Mouse (Mus musculus) midbrain, embryonic 14.5 days (tissue): ENCODE results near the gene Olfr1045. TPM values are rescaled to one million over a fixed set of nuclear protein-coding genes. Genes with fewer than 3 reads are reported as not detected.

ENCODE experiments used
- ATAC-seq: fragments of 200-750 bp; cut with Nextera tagmentation; 2 replicates; pipeline ENCODE4 v1.8.0; 2017; ENCODE audit warnings: moderate number of reproducible peaks, moderate library complexity; ENCODE audit not compliant: low FRiP score, low TSS enrichment
- DNase-seq: peaks from one replicate; pipeline ENCODE4 v3.0.0-alpha.2; 2015
- H3K27ac ChIP-seq: fragments of 300-500 bp; sonication (generic); replicated peaks from 2 replicates; pipeline ENCODE4 v1.5.1; 2014; ENCODE audit warnings: mild to moderate bottlenecking, low read depth, low read length, moderate library complexity
- H3K27me3 ChIP-seq: fragments of 300-500 bp; sonication (generic); 2 replicates; pipeline ENCODE4 v1.6.1; 2014; ENCODE audit warnings: low read length, control low read depth, mixed read lengths; ENCODE audit not compliant: control insufficient read depth, insufficient read depth
- H3K36me3 ChIP-seq: fragments of 300-500 bp; sonication (generic); 2 replicates; pipeline ENCODE4 v1.6.1; 2014; ENCODE audit warnings: low read length, control low read depth; ENCODE audit not compliant: control insufficient read depth, insufficient read depth
- H3K4me1 ChIP-seq: fragments of 300-500 bp; sonication (generic); 2 replicates; pipeline ENCODE4 v1.6.1; 2014; ENCODE audit warnings: mild to moderate bottlenecking, antibody characterized with exemption, low read length, control low read depth; ENCODE audit not compliant: control insufficient read depth, insufficient read depth
- H3K4me2 ChIP-seq: fragments of 300-500 bp; sonication (generic); 2 replicates; pipeline ENCODE4 v1.6.1; 2014; ENCODE audit warnings: mild to moderate bottlenecking, low read length, moderate library complexity
- H3K4me3 ChIP-seq: fragments of 300-500 bp; sonication (generic); replicated peaks from 2 replicates; pipeline ENCODE4 v1.5.1; 2014; ENCODE audit warnings: low read depth, low read length
- H3K9ac ChIP-seq: fragments of 300-500 bp; sonication (generic); replicated peaks from 2 replicates; pipeline ENCODE4 v1.6.1; 2014; ENCODE audit warnings: mild to moderate bottlenecking, low read length, moderate library complexity
- H3K9me3 ChIP-seq: fragments of 300-500 bp; sonication (generic); 2 replicates; pipeline ENCODE4 v1.6.1; 2016; ENCODE audit warnings: low read length, control low read depth, mixed read lengths; ENCODE audit not compliant: control insufficient read depth
- WGBS: fragments of 180-500 bp; shearing (Covaris S2); extraction: QIAGEN DNeasy Blood & Tissue Kit; methylation state at CpG from one replicate; pipeline ENCODE4 v1.1.7; 2014; 5-methylcytosine and 5-hydroxymethylcytosine counted together
- polyA plus RNA-seq: library from polyadenylated mRNA; unstranded; fragments of >200 nt; fragmentation: Nextera tagmentation; extraction: Ambion mirVana; gene quantifications from 2 replicates; pipeline ENCODE4 v1.2.1, GENCODE M21; 2014

The Olfr1045 gene
- polyA plus RNA-seq, 1 experiment from 2014 or later, result not detected

- 93% methylated on average over 2 of the region's 2 CpGs for WGBS
- Histone ChIP-seq H3K9me3 (no peaks in the 10 kb centered on the region), H3K4me2 (no peak within 1 kb of the TSS), H3K4me1 (no peaks in the 10 kb centered on the region), H3K27ac (no peak within 1 kb of the TSS), H3K4me3 (no peak within 1 kb of the TSS), H3K27me3 (no peaks in the 10 kb centered on the region), H3K36me3 (no peaks in the 10 kb centered on the region), H3K9ac (no peak within 1 kb of the TSS)
- DNase-seq (no peak), ATAC-seq (no peak)
These were observed 35.4 kb downstream of the Olfr1045 start, which contains the start of gene Olfr1043 for GRCm38 (mm10) chr2:86167422-86167821. TSS of gene Olfr1043 (minus strand) at chr2:86167522.

DNA sequence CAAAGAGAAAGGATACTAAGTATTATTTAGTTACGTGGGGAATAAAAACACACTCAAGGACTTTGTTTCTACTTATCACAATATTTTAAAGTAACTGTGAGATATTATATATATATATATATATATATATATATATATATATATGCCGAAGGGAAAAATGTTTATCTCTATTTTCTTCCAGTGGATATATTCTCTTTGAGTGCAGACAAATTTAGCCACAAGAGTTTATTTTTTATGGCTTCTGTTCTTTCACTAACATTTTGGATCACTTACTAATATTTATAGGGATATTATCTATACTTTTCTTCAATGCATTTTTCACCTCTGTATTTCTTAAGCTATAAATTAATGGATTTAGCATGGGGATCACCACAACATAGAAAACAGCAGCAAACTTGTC lies 41.1 kb downstream of the Olfr1045 start, which contains the start of gene Olfr1042:
Olfr1042 (minus strand) TSS at position 101 of the 400 bp plus-strand sequence.
- no peak for ATAC-seq
- Histone ChIP-seq H3K4me3 (no peak within 1 kb of the TSS), H3K9ac (no peak within 1 kb of the TSS), H3K4me1 (no peaks in the 10 kb centered on the region), H3K9me3 (no peaks in the 10 kb centered on the region), H3K27ac (no peak within 1 kb of the TSS), H3K27me3 (no peaks in the 10 kb centered on the region), H3K4me2 (no peak within 1 kb of the TSS), H3K36me3 (no peaks in the 10 kb centered on the region)
- 95% methylated on average over 2 of the region's 2 CpGs for WGBS
- no peak for DNase-seq

DNA sequence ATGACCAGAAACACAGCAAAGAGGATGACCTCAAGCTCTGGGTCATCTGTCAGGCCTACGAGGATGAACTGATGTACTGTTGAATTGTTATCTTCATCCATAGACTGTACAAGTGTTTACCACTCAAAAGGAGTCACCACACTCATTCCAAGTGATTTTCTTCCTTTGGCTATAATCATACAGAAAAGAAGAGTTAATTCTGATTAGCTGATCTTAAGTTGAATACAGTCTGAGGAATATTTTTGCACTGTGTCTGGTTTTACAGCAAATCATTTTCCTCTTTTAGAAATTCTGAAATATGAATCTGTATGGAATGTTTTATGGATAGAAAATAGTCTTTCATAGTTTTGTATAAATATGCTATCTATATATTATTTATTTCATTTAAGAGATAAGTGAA lies 56.2 kb downstream of the Olfr1045 start, which contains the start of gene Olfr1040:
Olfr1040 (minus strand) TSS at position 101 of the 400 bp plus-strand sequence.
- Histone ChIP-seq H3K4me3 (no peak within 1 kb of the TSS), H3K4me2 (no peak within 1 kb of the TSS), H3K27me3 (no peaks in the 10 kb centered on the region), H3K36me3 (no peaks in the 10 kb centered on the region), H3K9ac (no peak within 1 kb of the TSS), H3K4me1 (no peaks in the 10 kb centered on the region), H3K27ac (no peak within 1 kb of the TSS), H3K9me3 (no peaks in the 10 kb centered on the region)
- 82% methylated on average over 1 of the region's 1 CpGs for WGBS
- DNase-seq (no peak), ATAC-seq (no peak)

Other genes with a start within 250 kb of the Olfr1045 start
- not detected in 2 replicates for gene Olfr1029, start 229.1 kb downstream of the Olfr1045 start, polyA plus RNA-seq
- gene Olfr1030, start 223.7 kb downstream of the Olfr1045 start, polyA plus RNA-seq, result not detected in 2 replicates
- gene Olfr1031, start 212.7 kb downstream of the Olfr1045 start, polyA plus RNA-seq, result not detected in 2 replicates
- not detected in 2 replicates for gene Olfr1032, start 197.5 kb downstream of the Olfr1045 start, polyA plus RNA-seq
- 0.63 TPM in 1 of 2 replicates, not detected in the other for gene Olfr1033, start 182.4 kb downstream of the Olfr1045 start, polyA plus RNA-seq
- gene Olfr1034, start 157.1 kb downstream of the Olfr1045 start, polyA plus RNA-seq, result not detected in 2 replicates
- not detected in 2 replicates for gene Olfr1036, start 129.0 kb downstream of the Olfr1045 start, polyA plus RNA-seq
- gene Olfr1037, start 115.6 kb downstream of the Olfr1045 start, polyA plus RNA-seq, result not detected in 2 replicates
- not detected in 2 replicates for gene Olfr1039, start 67.1 kb downstream of the Olfr1045 start, polyA plus RNA-seq
- not detected in 2 replicates for gene Olfr1040, start 56.3 kb downstream of the Olfr1045 start, polyA plus RNA-seq
- not detected in 2 replicates for gene Olfr1042, start 41.2 kb downstream of the Olfr1045 start, polyA plus RNA-seq
- gene Olfr1043, start 35.5 kb downstream of the Olfr1045 start, polyA plus RNA-seq, result not detected in 2 replicates
- not detected in 2 replicates for gene Olfr1044, start 25.2 kb downstream of the Olfr1045 start, polyA plus RNA-seq
- gene Olfr52, start 17.3 kb downstream of the Olfr1045 start, polyA plus RNA-seq, result not detected in 2 replicates
- gene Olfr1046, start 16.3 kb upstream of the Olfr1045 start, polyA plus RNA-seq, result not detected in 2 replicates
- not detected in 2 replicates for gene Olfr1047, start 28.4 kb upstream of the Olfr1045 start, polyA plus RNA-seq
- gene Olfr1048, start 37.3 kb upstream of the Olfr1045 start, polyA plus RNA-seq, result not detected in 2 replicates
- gene Olfr1049, start 55.3 kb upstream of the Olfr1045 start, polyA plus RNA-seq, result not detected in 2 replicates
- not detected in 2 replicates for gene Olfr1051, start 76.1 kb upstream of the Olfr1045 start, polyA plus RNA-seq
- not detected in 2 replicates for gene Olfr1052, start 89.4 kb upstream of the Olfr1045 start, polyA plus RNA-seq
- gene Olfr1053, start 112.3 kb upstream of the Olfr1045 start, polyA plus RNA-seq, result not detected in 2 replicates
- gene Olfr1054, start 132.4 kb upstream of the Olfr1045 start, polyA plus RNA-seq, result not detected in 2 replicates
- not detected in 2 replicates for gene Olfr1055, start 147.3 kb upstream of the Olfr1045 start, polyA plus RNA-seq
- not detected in 2 replicates for gene Olfr1056, start 159.5 kb upstream of the Olfr1045 start, polyA plus RNA-seq
- gene Olfr1057, start 175.4 kb upstream of the Olfr1045 start, polyA plus RNA-seq, result not detected in 2 replicates
- not detected in 2 replicates for gene Olfr1058, start 185.6 kb upstream of the Olfr1045 start, polyA plus RNA-seq
- gene Olfr1061, start 211.0 kb upstream of the Olfr1045 start, polyA plus RNA-seq, result not detected in 2 replicates
- gene Olfr1062, start 223.7 kb upstream of the Olfr1045 start, polyA plus RNA-seq, result not detected in 2 replicates
- not detected in 2 replicates for gene Olfr1065, start 247.6 kb upstream of the Olfr1045 start, polyA plus RNA-seq